Mouse (Mus musculus): ENCODE measurements around the gene Ppp6r2.

GRCm38 (mm10) chr15:89284094-89284493, 72.7 kb downstream of the Ppp6r2 start:
- TF ChIP-seq CTCF (IDR thresholded peaks at IDR 0.05; ENCODE audit: low read depth) (no peak), EP300 (IDR thresholded peaks at IDR 0.05; ENCODE audit: low read depth) (no peak)

All from heart, postnatal 0 days (tissue).